Mouse (Mus musculus) liver, postnatal 0 days (tissue): ENCODE data around the gene Olfr1196. TPM values are rescaled to one million over a fixed set of nuclear protein-coding genes. Genes with fewer than 3 reads are reported as not detected.
"Not testable (repeated sequence)": the region's sequence is repeated elsewhere in the genome, so short reads cannot be mapped to it uniquely, and the experiment has no call there.

ENCODE experiments used
- ATAC-seq: fragments of 200-750 bp; cut with Nextera tagmentation; 2 replicates; pipeline ENCODE4 v1.8.0; 2017; ENCODE audit warnings: mild to moderate bottlenecking, moderate library complexity
- DNase-seq: peaks from one replicate; pipeline ENCODE4 v3.0.0-alpha.2; 2016
- H3K27ac ChIP-seq: fragments of 300-500 bp; sonication (generic); 2 replicates; pipeline ENCODE4 v1.5.1; 2014; ENCODE audit warnings: antibody characterized with exemption, moderate library complexity, mild to moderate bottlenecking, low read depth
- H3K27me3 ChIP-seq: fragments of 300-500 bp; sonication (generic); 2 replicates; pipeline ENCODE4 v1.6.1; 2014; ENCODE audit warnings: low read length, control low read depth, mixed read lengths; ENCODE audit not compliant: insufficient read depth
- H3K36me3 ChIP-seq: fragments of 300-500 bp; sonication (generic); replicated peaks from 2 replicates; pipeline ENCODE4 v1.6.1; 2014; ENCODE audit warnings: mild to moderate bottlenecking, control low read depth, low read length, moderate library complexity, mixed read lengths; ENCODE audit not compliant: insufficient read depth
- H3K4me1 ChIP-seq: fragments of 300-500 bp; sonication (generic); 2 replicates; pipeline ENCODE4 v1.6.1; 2014; ENCODE audit warnings: antibody characterized with exemption, mild to moderate bottlenecking, control low read depth; ENCODE audit not compliant: insufficient read depth
- H3K4me2 ChIP-seq: fragments of 300-500 bp; sonication (generic); 2 replicates; pipeline ENCODE4 v1.6.1; 2014; ENCODE audit warnings: low read depth, mild to moderate bottlenecking, low read length, moderate library complexity, mixed read lengths
- H3K4me3 ChIP-seq: fragments of 300-500 bp; sonication (generic); 2 replicates; pipeline ENCODE4 v1.5.1; 2014; ENCODE audit warnings: low read depth, low read length
- H3K9ac ChIP-seq: fragments of 300-500 bp; sonication (generic); replicated peaks from 2 replicates; pipeline ENCODE4 v1.6.1; 2014; ENCODE audit warnings: mild to moderate bottlenecking, moderate library complexity
- H3K9me3 ChIP-seq: fragments of 300-500 bp; sonication (generic); 2 replicates; pipeline ENCODE4 v1.6.1; 2016; ENCODE audit warnings: mild to moderate bottlenecking, control low read depth, low read length, mixed read lengths
- CTCF ChIP-seq: sonication (generic); IDR thresholded peaks from 2 replicates; pipeline ENCODE4 v1.5.1; 2016; ENCODE audit warnings: antibody characterized with exemption, low read depth
- EP300 ChIP-seq: IDR thresholded peaks from 2 replicates; pipeline ENCODE4 v1.6.1; 2016; ENCODE audit warnings: antibody characterized with exemption, low read depth, mild to moderate bottlenecking
- whole genome bisulfite sequencing: fragments of 180-500 bp; shearing (Covaris S2); extraction: QIAGEN DNeasy Blood & Tissue Kit; methylation state at CpG from one replicate; pipeline ENCODE4 v1.1.7; 2014; ENCODE audit not compliant: insufficient replicate concordance; 5-methylcytosine and 5-hydroxymethylcytosine counted together
- polyA plus RNA-seq: library from polyadenylated mRNA; unstranded; fragments of >200 nt; fragmentation: Nextera tagmentation; extraction: Ambion mirVana; gene quantifications from 2 replicates; pipeline ENCODE4 v1.2.1, GENCODE M21; 2015

Gene Olfr1196
- not detected in 2 replicates for polyA plus RNA-seq

DNA sequence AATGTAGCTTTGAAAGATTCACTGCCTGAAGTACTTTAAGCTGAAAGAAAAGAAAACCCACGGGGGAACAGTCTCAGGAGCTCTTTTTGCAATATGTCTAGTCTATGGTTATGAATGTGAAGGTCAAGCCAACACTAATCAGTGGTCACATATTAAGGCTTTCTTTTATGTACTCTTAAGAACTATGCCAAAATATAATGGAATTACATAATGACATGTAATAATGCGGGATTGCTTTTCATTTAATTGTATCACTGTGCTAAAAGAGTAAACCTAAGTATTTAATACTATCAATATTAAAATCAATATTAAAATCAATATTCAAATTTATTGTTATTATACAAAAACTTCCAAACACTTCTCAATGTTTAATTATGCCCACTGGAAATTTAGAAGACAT is at the start of gene Olfr1196:
Gene Olfr1196, minus strand, starts transcription at position 101 of the 400 bp plus-strand sequence.
- TF ChIP-seq EP300 (no peak), CTCF (no peak)
- H3K4me3 ChIP-seq: no peak within 1 kb of the TSS
- 80% methylated on average over 2 of the region's 2 CpGs for WGBS
- no peaks in the 10 kb centered on the region for H3K36me3 ChIP-seq
- H3K4me1 ChIP-seq: no peaks in the 10 kb centered on the region
- no peaks in the 10 kb centered on the region for H3K27me3 ChIP-seq
- no peak within 1 kb of the TSS for H3K27ac ChIP-seq
- ATAC-seq: no peak
- H3K9ac ChIP-seq: no peak within 1 kb of the TSS
- H3K9me3 ChIP-seq: no peaks in the 10 kb centered on the region
- no peak for DNase-seq
- no peak within 1 kb of the TSS for H3K4me2 ChIP-seq

DNA sequence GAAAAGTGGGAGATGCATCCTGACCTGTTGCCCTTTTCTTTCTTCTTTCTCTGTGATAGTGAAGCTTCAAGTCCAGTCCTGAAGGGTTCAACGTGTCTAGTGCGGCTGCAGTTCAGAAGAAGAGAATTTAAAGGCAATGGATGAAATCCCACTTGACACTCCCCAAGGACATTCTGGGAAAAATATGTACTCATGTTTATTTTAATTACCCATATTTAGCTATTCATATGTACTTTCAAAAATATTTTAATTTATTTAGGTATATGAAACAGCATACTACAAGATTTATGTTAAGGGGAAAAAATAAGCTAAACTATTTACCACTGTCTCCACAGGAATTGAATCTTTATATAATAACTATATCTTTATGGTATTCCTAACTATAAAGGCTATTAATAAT is 46.9 kb upstream of the Olfr1196 start, which contains the start of gene Olfr1198:
Gene Olfr1198, minus strand, starts transcription at position 101 of the 400 bp plus-strand sequence.
- no peak for TF ChIP-seq CTCF
- TF ChIP-seq EP300: no peak
- Histone ChIP-seq H3K36me3 (no peaks in the 10 kb centered on the region), H3K27ac (no peak within 1 kb of the TSS), H3K4me2 (no peak within 1 kb of the TSS), H3K9me3 (no peaks in the 10 kb centered on the region), H3K27me3 (no peaks in the 10 kb centered on the region), H3K4me1 (no peaks in the 10 kb centered on the region), H3K4me3 (no peak within 1 kb of the TSS), H3K9ac (no peak within 1 kb of the TSS)
- WGBS: 84% methylated on average over 2 of the region's 2 CpGs
- ATAC-seq: no peak
- no peak for DNase-seq

DNA sequence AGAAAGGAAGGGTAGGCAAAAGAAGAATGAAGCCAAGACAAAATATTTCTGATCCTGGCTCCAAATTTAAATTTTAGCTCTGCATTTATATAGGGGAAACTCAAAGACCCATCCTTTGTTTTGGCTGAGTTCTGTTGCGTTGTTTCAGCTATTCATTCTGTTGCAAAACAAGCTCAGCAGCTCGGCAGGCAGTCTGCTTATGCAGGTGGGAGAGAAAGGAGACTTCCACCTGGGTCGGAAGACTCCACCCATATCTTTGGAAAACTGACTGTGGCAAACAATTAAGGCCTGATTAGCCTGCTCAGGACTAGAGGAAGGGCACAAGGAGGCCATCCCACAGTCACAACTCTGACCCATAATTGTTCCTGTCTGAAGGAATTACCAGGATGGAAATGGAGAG is 39.0 kb upstream of the Olfr1196 start:
- ATAC-seq: no peak
- Histone ChIP-seq H3K4me2 (no peak overlapping the region), H3K27me3 (no peaks in the 10 kb centered on the region), H3K9me3 (no peaks in the 10 kb centered on the region), H3K27ac (no peak overlapping the region), H3K4me1 (no peaks in the 10 kb centered on the region), H3K36me3 (no peaks in the 10 kb centered on the region), H3K9ac (no peak overlapping the region), H3K4me3 (no peak overlapping the region)
- DNase-seq: no peak
- TF ChIP-seq CTCF (no peak), EP300 (no peak)
- whole genome bisulfite sequencing: 66% methylated on average over 3 of the region's 3 CpGs

DNA sequence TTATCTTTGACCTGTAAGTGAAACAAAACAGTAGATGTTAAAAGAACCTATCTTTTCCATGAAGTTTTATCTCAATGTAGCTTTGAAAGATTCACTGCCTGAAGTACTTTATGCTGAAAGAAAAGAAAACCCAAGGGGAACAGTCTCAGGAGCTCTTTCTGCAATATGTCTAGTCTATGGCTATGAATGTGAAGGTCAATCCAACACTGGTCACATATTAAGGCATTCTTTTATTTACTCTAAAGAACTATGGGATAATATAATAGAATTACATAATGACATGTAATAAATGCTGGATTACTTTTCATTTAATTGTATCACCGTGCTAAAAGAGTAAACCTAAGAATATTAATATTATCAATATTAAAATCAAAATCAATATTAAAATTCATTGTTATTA is 27.9 kb upstream of the Olfr1196 start, which contains the start of gene Olfr1197:
Gene Olfr1197, minus strand, starts transcription at position 101 of the 400 bp plus-strand sequence.
- 78% methylated on average over 1 of the region's 1 CpGs for WGBS
- TF ChIP-seq CTCF (no peak), EP300 (no peak)
- no peak within 1 kb of the TSS for H3K4me3 ChIP-seq
- H3K27me3 ChIP-seq: no peaks in the 10 kb centered on the region
- DNase-seq (no peak), ATAC-seq (no peak)
- H3K4me2 ChIP-seq: no peak within 1 kb of the TSS
- H3K9me3 ChIP-seq: no peaks in the 10 kb centered on the region
- no peaks in the 10 kb centered on the region for H3K4me1 ChIP-seq
- no peaks in the 10 kb centered on the region for H3K36me3 ChIP-seq
- H3K27ac ChIP-seq: no peak within 1 kb of the TSS
- H3K9ac ChIP-seq: no peak within 1 kb of the TSS

- DNase-seq: no peak
- Histone ChIP-seq H3K27ac (no peak within 1 kb of the TSS), H3K4me1 (no peaks in the 10 kb centered on the region), H3K4me3 (no peak within 1 kb of the TSS), H3K9me3 (no peaks in the 10 kb centered on the region), H3K36me3 (no peaks in the 10 kb centered on the region), H3K4me2 (no peak within 1 kb of the TSS), H3K27me3 (no peaks in the 10 kb centered on the region), H3K9ac (no peak within 1 kb of the TSS)
- ATAC-seq: no peak
- TF ChIP-seq EP300: no peak
- TF ChIP-seq CTCF: no peak
These were observed 15.3 kb downstream of the Olfr1196 start, which contains the start of gene Olfr1195 for GRCm38 (mm10) chr2:88689087-88689486. Gene Olfr1195, minus strand, starts transcription at chr2:88689187.

DNA sequence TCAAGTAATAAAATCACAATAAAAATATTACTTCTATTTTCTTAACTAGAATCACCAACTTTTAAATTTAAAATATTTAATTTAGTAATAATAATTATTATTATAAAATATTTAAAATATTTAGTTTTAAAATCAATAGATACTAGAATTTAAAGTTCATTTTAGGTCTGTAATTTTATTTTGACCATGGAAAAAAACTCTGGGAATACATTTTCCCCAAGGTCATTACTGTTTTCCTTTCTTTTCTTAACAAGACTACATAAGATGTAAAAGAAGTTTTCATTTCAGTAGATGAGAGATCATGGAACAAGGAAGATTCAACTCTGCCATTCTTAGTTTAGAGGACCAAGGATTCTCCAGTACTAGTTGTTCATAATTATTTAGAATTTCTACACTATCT is 29.1 kb downstream of the Olfr1196 start, which contains the start of gene Olfr1193:
Gene Olfr1193, plus strand, starts transcription at position 301 of the 400 bp plus-strand sequence.
- DNase-seq, H3K27me3 ChIP-seq, H3K9ac ChIP-seq, H3K4me1 ChIP-seq, H3K4me2 ChIP-seq, H3K36me3 ChIP-seq, H3K9me3 ChIP-seq, ATAC-seq, H3K27ac ChIP-seq, H3K4me3 ChIP-seq: not testable (repeated sequence)

- WGBS: 39% methylated on average over 1 of the region's 1 CpGs
- no peak within 1 kb of the TSS for H3K4me2 ChIP-seq
- no peaks in the 10 kb centered on the region for H3K4me1 ChIP-seq
These were observed 56.2 kb downstream of the Olfr1196 start, which contains the start of gene Olfr1192-ps1 for GRCm38 (mm10) chr2:88648209-88648608. Gene Olfr1192-ps1, plus strand, starts transcription at chr2:88648509.

More at GRCm38 (mm10) chr2:88648209-88648608, 56.2 kb downstream of the Olfr1196 start, which contains the start of gene Olfr1192-ps1:
- H3K27me3 ChIP-seq: no peaks in the 10 kb centered on the region
- DNase-seq (no peak), ATAC-seq (no peak)
- no peak within 1 kb of the TSS for H3K9ac ChIP-seq
- H3K36me3 ChIP-seq: no peaks in the 10 kb centered on the region
- H3K9me3 ChIP-seq: no peaks in the 10 kb centered on the region
- no peak within 1 kb of the TSS for H3K4me3 ChIP-seq
- no peak for TF ChIP-seq CTCF
- TF ChIP-seq EP300: no peak
- H3K27ac ChIP-seq: no peak within 1 kb of the TSS

Other genes starting within 250 kb of the Olfr1196 start
- gene Olfr1183, start 249.7 kb downstream of the Olfr1196 start, polyA plus RNA-seq: not detected in 2 replicates
- not detected in 2 replicates for gene Olfr1184, start 221.0 kb downstream of the Olfr1196 start, polyA plus RNA-seq
- not detected in 2 replicates for gene Olfr1185-ps1, start 211.3 kb downstream of the Olfr1196 start, polyA plus RNA-seq
- not detected in 2 replicates for gene Olfr1186, start 186.0 kb downstream of the Olfr1196 start, polyA plus RNA-seq
- gene Olfr1188, start 147.7 kb downstream of the Olfr1196 start, polyA plus RNA-seq: not detected in 2 replicates
- not detected in 2 replicates for gene Olfr1189, start 118.1 kb downstream of the Olfr1196 start, polyA plus RNA-seq
- not detected in 2 replicates for gene Olfr1191-ps1, start 64.1 kb downstream of the Olfr1196 start, polyA plus RNA-seq
- not detected in 2 replicates for gene Olfr1192-ps1, start 56.1 kb downstream of the Olfr1196 start, polyA plus RNA-seq
- gene Olfr1193, start 29.0 kb downstream of the Olfr1196 start, polyA plus RNA-seq: not detected in 2 replicates
- not detected in 2 replicates for gene Olfr1195, start 15.4 kb downstream of the Olfr1196 start, polyA plus RNA-seq
- gene Olfr1197, start 27.8 kb upstream of the Olfr1196 start, polyA plus RNA-seq: not detected in 2 replicates
- gene Olfr1198, start 46.8 kb upstream of the Olfr1196 start, polyA plus RNA-seq: not detected in 2 replicates
- not detected in 2 replicates for gene Olfr1199, start 55.9 kb upstream of the Olfr1196 start, polyA plus RNA-seq
- gene Olfr1200, start 65.9 kb upstream of the Olfr1196 start, polyA plus RNA-seq: not detected in 2 replicates
- not detected in 2 replicates for gene Olfr1201, start 88.4 kb upstream of the Olfr1196 start, polyA plus RNA-seq
- gene Olfr1202, start 109.9 kb upstream of the Olfr1196 start, polyA plus RNA-seq: not detected in 2 replicates
- gene Olfr1205, start 125.1 kb upstream of the Olfr1196 start, polyA plus RNA-seq: not detected in 2 replicates
- not detected in 2 replicates for gene Olfr1204, start 144.7 kb upstream of the Olfr1196 start, polyA plus RNA-seq
- not detected in 2 replicates for gene Olfr1206, start 158.6 kb upstream of the Olfr1196 start, polyA plus RNA-seq
- gene Olfr1208, start 197.7 kb upstream of the Olfr1196 start, polyA plus RNA-seq: not detected in 2 replicates
- gene Olfr1209, start 210.6 kb upstream of the Olfr1196 start, polyA plus RNA-seq: not detected in 2 replicates
- gene Olfr1211, start 233.5 kb upstream of the Olfr1196 start, polyA plus RNA-seq: not detected in 2 replicates
- not detected in 2 replicates for gene Olfr1212, start 249.4 kb upstream of the Olfr1196 start, polyA plus RNA-seq